ENCODE assay signal across 9 mouse cellular contexts in the genomic region with DNA sequence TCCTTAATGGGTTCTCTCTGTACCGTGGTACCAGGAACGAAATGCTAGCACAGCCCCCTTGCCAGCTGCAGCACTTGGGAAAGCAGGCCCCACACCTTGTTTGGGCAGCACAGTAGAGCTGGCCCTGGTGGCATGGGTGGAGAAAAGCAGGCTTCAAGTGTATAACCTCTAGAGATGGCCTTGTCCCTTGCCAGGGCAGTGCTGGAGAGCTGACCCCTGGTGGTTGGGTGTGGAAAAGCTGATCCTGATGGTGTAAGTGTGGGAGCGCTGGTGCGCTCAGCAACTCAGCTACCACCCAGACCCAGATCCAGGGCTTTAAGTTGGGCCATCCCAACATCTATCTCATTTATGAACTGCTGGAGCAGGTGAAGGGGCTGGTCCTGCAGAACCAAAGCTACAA.
DNase-seq lines count a peak whose midpoint lies in the region; ATAC-seq lines count a peak whose summit lies in the region.
"Had no signal": no experiment of that assay in that cellular context is flagged by ENCODE, and none has a peak within 500 bp of the region (broad histone marks: within the 10 kb centered on the region; RNA-seq: fewer than 3 reads in every experiment).

No protein-coding gene starts in this region.

- ATAC-seq in CD4-positive, CD25-positive, alpha-beta regulatory T cell, adult 4 months, result no peak
- 0 out of 2 replicates have a peak, but pooled peaks have one; percentile 40 for ATAC-seq in midbrain, embryonic 11.5 days (ENCODE audit: low FRiP score)
- ATAC-seq in midbrain, embryonic 14.5 days (ENCODE audit: low FRiP score, low TSS enrichment), result no peak

- DNase-seq in CD4-positive, CD25-positive, alpha-beta regulatory T cell, adult 2 months (ENCODE audit: low read depth, low spot score), result peak; percentile 35
- DNase-seq in midbrain, embryonic 11.5 days (ENCODE audit: low spot score, missing footprints), result peak; percentile 72
- DNase-seq in midbrain, embryonic 14.5 days, result no peak
- DNase-seq in kidney, postnatal 4 days, result peak; percentile 10 to 11
- peak; percentile 5 for DNase-seq in thymus, postnatal 0 days (ENCODE audit: low spot score)
- no peak for DNase-seq in c-Kit-positive CD71-positive TER-119-positive erythroid progenitor cells, embryonic 14.5 days (ENCODE audit: low spot score)
- no peak for DNase-seq in cerebellum, postnatal 25 days

- H3K36me3 ChIP-seq in midbrain, embryonic 11.5 days (ENCODE audit: control insufficient read depth, insufficient read depth, low read length), result no peaks in the 10 kb centered on the region
- no peaks in the 10 kb centered on the region for H3K36me3 ChIP-seq in midbrain, embryonic 14.5 days (ENCODE audit: control insufficient read depth, insufficient read depth, low read length)
- H3K36me3 ChIP-seq: neural tube, embryonic 12.5 days had no signal

- no peak overlapping the region for H3K27ac ChIP-seq in midbrain, embryonic 11.5 days (ENCODE audit: low read depth, low read length)
- H3K27ac ChIP-seq in midbrain, embryonic 14.5 days (replicated peaks; ENCODE audit: low read depth, low read length), result no peak overlapping the region
- H3K27ac ChIP-seq: neural tube, embryonic 12.5 days had no signal

- no peak overlapping the region for H3K4me3 ChIP-seq in midbrain, embryonic 11.5 days (ENCODE audit: low read depth, low read length)
- no peak overlapping the region for H3K4me3 ChIP-seq in midbrain, embryonic 14.5 days (replicated peaks; ENCODE audit: low read depth, low read length)
- H3K4me3 ChIP-seq: neural tube, embryonic 12.5 days had no signal

- no peaks in the 10 kb centered on the region for H3K27me3 ChIP-seq in midbrain, embryonic 11.5 days (ENCODE audit: control insufficient read depth, insufficient read depth, low read length)
- no peaks in the 10 kb centered on the region for H3K27me3 ChIP-seq in midbrain, embryonic 14.5 days (ENCODE audit: control insufficient read depth, insufficient read depth, low read length)
- H3K27me3 ChIP-seq: neural tube, embryonic 12.5 days had no signal

- H3K9me3 ChIP-seq in midbrain, embryonic 11.5 days (ENCODE audit: control insufficient read depth, low read length), result no peaks in the 10 kb centered on the region
- H3K9me3 ChIP-seq in midbrain, embryonic 14.5 days (ENCODE audit: control insufficient read depth, low read length), result no peaks in the 10 kb centered on the region
- H3K9me3 ChIP-seq: neural tube, embryonic 12.5 days had no signal

- no peak overlapping the region for H3K9ac ChIP-seq in midbrain, embryonic 11.5 days (ENCODE audit: low read length)
- H3K9ac ChIP-seq in midbrain, embryonic 14.5 days (replicated peaks; ENCODE audit: low read length), result no peak overlapping the region
- H3K9ac ChIP-seq: neural tube, embryonic 12.5 days had no signal

- no peaks in the 10 kb centered on the region for H3K4me1 ChIP-seq in midbrain, embryonic 11.5 days (ENCODE audit: control insufficient read depth, insufficient read depth, low read length)
- H3K4me1 ChIP-seq in midbrain, embryonic 14.5 days (ENCODE audit: control insufficient read depth, insufficient read depth, low read length), result peaks cover 7% of the 10 kb centered on the region

- H3K4me2 ChIP-seq in midbrain, embryonic 11.5 days, result no peak overlapping the region
- H3K4me2 ChIP-seq in midbrain, embryonic 14.5 days (ENCODE audit: low read length), result no peak overlapping the region
- H3K4me2 ChIP-seq: neural tube, embryonic 12.5 days had no signal

- 88% methylated on average over 4 of the region's 4 CpGs for WGBS in midbrain, embryonic 11.5 days
- WGBS in midbrain, embryonic 14.5 days, result 95% methylated on average over 4 of the region's 4 CpGs

Comparison
In these comparisons a context has a peak if more than half of its experiments do, and no peak if none do; other contexts are left out.
1. DNase-seq: peak in CD4-positive, CD25-positive, alpha-beta regulatory T cell, adult 2 months (single experiment), midbrain, embryonic 11.5 days (single experiment), kidney, postnatal 4 days (2 of 2) and thymus, postnatal 0 days (single experiment); none in midbrain, embryonic 14.5 days (single experiment), c-Kit-positive CD71-positive TER-119-positive erythroid progenitor cells, embryonic 14.5 days (single experiment) and cerebellum, postnatal 25 days (0 of 2).